Mouse (Mus musculus) CD4-positive, CD25-positive, alpha-beta regulatory T cell, adult 2 months (primary cell): ENCODE results near the gene Tspoap1.

Experiments used
- DNase-seq: peaks from one replicate; pipeline ENCODE4 v3.0.0-alpha.2; 2012; ENCODE audit warnings: low read depth, low spot score

The Tspoap1 gene

GRCm38 (mm10) chr11:87814831-87815230 is 54.5 kb downstream of the Tspoap1 start:
- no peak for DNase-seq

DNA sequence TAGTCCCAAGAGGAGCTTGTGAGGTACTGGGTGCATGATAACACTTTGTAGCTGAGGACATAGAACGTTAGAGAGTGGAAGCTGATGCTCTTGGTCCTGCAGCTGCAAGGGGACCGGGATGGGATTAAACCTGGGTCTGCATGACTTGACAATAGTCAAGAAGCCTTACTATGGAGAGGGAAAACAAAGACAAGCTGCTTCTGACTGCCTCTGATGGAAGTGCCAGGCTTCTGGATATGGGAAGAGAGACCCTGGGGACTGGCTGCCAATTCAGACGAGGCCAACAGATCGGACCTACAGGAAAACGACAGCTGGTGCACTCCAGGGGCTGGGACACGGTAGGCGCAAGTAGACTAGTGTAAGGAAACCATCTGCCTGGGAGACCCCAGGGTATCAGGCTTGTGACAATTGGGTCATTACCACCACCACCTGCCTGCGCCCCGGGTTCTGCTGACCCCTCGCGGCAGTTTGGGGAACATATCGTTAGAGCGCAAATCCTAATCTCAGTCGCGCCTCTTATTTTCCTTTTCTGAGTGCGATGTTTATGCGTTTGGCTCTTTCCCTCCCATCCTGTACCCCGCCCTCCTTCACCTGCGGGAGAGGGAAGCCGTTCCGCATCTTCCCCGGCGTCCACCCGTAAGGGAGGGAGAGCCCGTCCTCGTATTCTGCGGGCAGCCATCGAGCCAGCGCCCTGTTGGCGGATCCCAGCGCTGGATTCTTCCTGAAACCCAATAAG is 56.5 kb downstream of the Tspoap1 start:
- peak; percentile 70 for DNase-seq

DNA sequence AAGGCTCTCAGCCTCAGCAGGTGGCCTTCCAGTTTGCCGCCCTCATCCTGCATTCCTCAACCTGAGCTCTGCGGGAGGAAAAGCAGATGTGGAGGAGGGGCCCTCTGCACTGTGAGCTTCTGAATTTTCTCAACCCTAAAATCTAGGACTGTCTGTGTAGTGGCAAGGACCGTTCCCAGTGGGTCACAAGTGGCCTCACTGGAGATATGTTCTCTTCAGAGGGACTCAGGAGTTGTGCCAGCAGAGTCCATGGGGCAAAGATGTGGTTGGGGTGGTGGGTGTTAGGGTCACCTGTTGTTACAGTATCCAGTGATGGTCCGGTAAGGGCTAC is 57.1 kb downstream of the Tspoap1 start:
- DNase-seq: no peak

DNA sequence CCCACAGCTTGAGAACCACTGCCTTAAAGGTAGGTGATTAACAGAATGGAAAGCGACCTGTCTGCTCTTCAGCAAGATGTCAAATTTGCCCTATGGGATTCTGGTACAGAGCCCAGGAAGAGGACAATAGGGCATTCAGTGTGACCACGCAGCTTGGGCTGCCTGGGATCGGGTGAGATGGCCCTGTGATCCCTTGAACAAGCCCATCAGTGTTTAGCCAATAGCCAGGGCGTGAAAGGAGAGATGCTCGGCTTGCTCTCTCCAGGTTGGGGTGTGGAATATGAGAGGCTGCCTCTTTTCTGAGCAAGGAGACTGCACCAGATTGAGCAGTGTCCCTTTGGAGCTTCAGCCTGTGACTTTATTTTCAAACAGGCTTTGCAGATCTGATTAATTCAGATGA is 61.2 kb downstream of the Tspoap1 start:
- no peak for DNase-seq

- no peak for DNase-seq
These were observed 68.0 kb downstream of the Tspoap1 start, which contains the start of gene Lpo for GRCm38 (mm10) chr11:87828239-87828900. Lpo (minus strand) TSS chr11:87828289.
